Mouse (Mus musculus): ENCODE data around the gene Kazald1.

The Kazald1 gene

GRCm38 (mm10) chr19:45074580-45075322 lies at the start of gene Kazald1:
Gene Kazald1 (plus strand): TSS chr19:45075241.
- in situ Hi-C loops (cut with MboI, MseI) = loop anchor here in 1 of 2 experiments (5.0 kb wide), 1 partner anchor 67 kb away; the partner anchor contains the start of genes Mrpl43 and Twnk

- in situ Hi-C loops (cut with MboI, MseI) = no loop called here
Observed at GRCm38 (mm10) chr19:45025937-45026568, 49.0 kb upstream of the Kazald1 start.

GRCm38 (mm10) chr19:45026958-45027670 lies 47.9 kb upstream of the Kazald1 start:
- in situ Hi-C loops (cut with MboI, MseI) = no loop called here

GRCm38 (mm10) chr19:45027848-45028247 lies 47.2 kb upstream of the Kazald1 start:
- in situ Hi-C loops (cut with MboI, MseI) = no loop called here

GRCm38 (mm10) chr19:45028746-45029145 lies 46.3 kb upstream of the Kazald1 start:
- in situ Hi-C loops (cut with MboI, MseI) = no loop called here

- in situ Hi-C loops (cut with MboI, MseI) = no loop called here
Observed at GRCm38 (mm10) chr19:45029571-45029970, 45.5 kb upstream of the Kazald1 start.

- in situ Hi-C loops (cut with MboI, MseI) = loop anchor here in 1 of 2 experiments (10.0 kb wide), 1 partner anchor 355 kb away; no protein-coding TSS in a partner anchor
Observed at GRCm38 (mm10) chr19:45030111-45030510, 44.9 kb upstream of the Kazald1 start.

GRCm38 (mm10) chr19:45030746-45031693 lies 44.0 kb upstream of the Kazald1 start:
- in situ Hi-C loops (cut with MboI, MseI) = loop anchor here in 1 of 2 experiments (10.0 kb wide), 1 partner anchor 356 kb away; no protein-coding TSS in a partner anchor

GRCm38 (mm10) chr19:45031780-45032179 lies 43.3 kb upstream of the Kazald1 start:
- in situ Hi-C loops (cut with MboI, MseI) = loop anchor here in 1 of 2 experiments (10.0 kb wide), 1 partner anchor 357 kb away; no protein-coding TSS in a partner anchor

- in situ Hi-C loops (cut with MboI, MseI) = loop anchor here in 1 of 2 experiments (10.0 kb wide), 1 partner anchor 358 kb away; no protein-coding TSS in a partner anchor
Observed at GRCm38 (mm10) chr19:45032570-45033332, 42.3 kb upstream of the Kazald1 start.

- in situ Hi-C loops (cut with MboI, MseI) = loop anchor here in 1 of 2 experiments (10.0 kb wide), 1 partner anchor 362 kb away; no protein-coding TSS in a partner anchor
Observed at GRCm38 (mm10) chr19:45036867-45037266, 38.2 kb upstream of the Kazald1 start.

GRCm38 (mm10) chr19:45038198-45038597 lies 36.8 kb upstream of the Kazald1 start:
- in situ Hi-C loops (cut with MboI, MseI) = loop anchor here in 1 of 2 experiments (10.0 kb wide), 1 partner anchor 363 kb away; no protein-coding TSS in a partner anchor

GRCm38 (mm10) chr19:45040214-45040613 lies 34.8 kb upstream of the Kazald1 start:
- in situ Hi-C loops (cut with MboI, MseI) = no loop called here

- in situ Hi-C loops (cut with MboI, MseI) = no loop called here
Observed at GRCm38 (mm10) chr19:45044389-45044927, 30.6 kb upstream of the Kazald1 start.

GRCm38 (mm10) chr19:45045236-45045635 lies 29.8 kb upstream of the Kazald1 start:
- in situ Hi-C loops (cut with MboI, MseI) = no loop called here

- in situ Hi-C loops (cut with MboI, MseI) = no loop called here
Observed at GRCm38 (mm10) chr19:45045651-45046050, 29.4 kb upstream of the Kazald1 start, which contains the start of gene Pdzd7. Gene Pdzd7 (minus strand): TSS chr19:45045717.

- in situ Hi-C loops (cut with MboI, MseI) = no loop called here
Observed at GRCm38 (mm10) chr19:45046523-45047321, 28.3 kb upstream of the Kazald1 start.

- in situ Hi-C loops (cut with MboI, MseI) = no loop called here
Observed at GRCm38 (mm10) chr19:45047417-45047934, 27.6 kb upstream of the Kazald1 start, which contains the start of gene Sfxn3. Gene Sfxn3 (plus strand): TSS chr19:45047503.
